Mouse (Mus musculus): ENCODE data around the gene Sec14l2. TPM values are rescaled to one million over a fixed set of nuclear protein-coding genes. Genes with fewer than 3 reads are reported as not detected.

The Sec14l2 gene
- polyA plus RNA-seq (2012; rRNA removed), result 4.5 and 6.8 TPM in 2 replicates

GRCm38 (mm10) chr11:4122742-4123579 is at the start of gene Sec14l2:
Sec14l2 (minus strand) TSS chr11:4123415.

GRCm38 (mm10) chr11:4159808-4160708 is 36.8 kb upstream of the Sec14l2 start, which contains the start of the genes Ccdc157 and Sf3a1:
Ccdc157 (minus strand) TSS chr11:4160293.
Sf3a1 (plus strand) TSS chr11:4160350.

GRCm38 (mm10) chr11:4134986-4135935 is 12.0 kb upstream of the Sec14l2 start, which contains the start of gene Rnf215:
Rnf215 (plus strand) TSS chr11:4135202.

DNA sequence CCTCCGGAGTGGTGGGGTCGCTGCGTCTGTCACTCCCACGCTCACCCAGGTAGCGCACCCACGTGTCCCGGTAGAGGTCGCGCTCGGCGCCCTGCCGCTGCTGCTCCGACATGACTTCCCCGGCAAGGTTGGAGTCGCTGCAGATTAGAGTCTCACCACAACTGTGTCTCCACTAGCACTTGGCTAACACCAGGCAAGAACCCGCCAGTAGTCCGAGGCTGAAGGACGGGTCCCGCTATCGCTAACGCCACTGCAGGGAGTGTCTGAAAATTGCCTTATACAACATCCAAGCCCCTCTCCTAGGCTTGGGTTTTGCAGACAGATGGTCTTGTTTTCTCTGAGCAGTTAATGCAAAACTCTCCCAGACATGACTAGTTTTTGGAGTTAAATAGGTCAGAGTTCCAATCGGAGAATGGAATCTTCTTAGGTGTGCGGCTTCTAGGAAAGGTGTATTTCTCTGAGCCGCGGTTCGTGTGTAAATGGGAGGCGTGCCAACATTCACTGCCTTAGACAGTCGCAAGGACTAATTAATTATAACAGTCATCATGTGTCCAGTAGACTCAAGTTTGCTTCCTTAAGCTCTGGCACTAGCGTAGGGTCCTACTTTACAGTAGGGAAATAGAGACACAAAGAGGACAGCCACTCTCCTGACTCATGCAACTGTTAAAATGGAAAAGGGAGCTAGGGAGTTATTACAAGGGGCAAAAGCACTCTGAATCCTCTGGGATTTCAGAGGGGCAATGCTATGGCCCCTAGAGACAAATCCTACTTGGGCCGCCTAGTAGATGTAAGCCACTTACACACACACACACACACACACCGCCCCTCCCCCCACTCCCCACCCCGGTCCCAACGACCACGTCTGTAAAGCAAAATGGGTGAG is 27.8 kb downstream of the Sec14l2 start, which contains the start of gene Mtfp1:
Gene Mtfp1, minus strand, starts transcription at position 275 of the 883 bp plus-strand sequence.

GRCm38 (mm10) chr11:4064627-4065122 is 58.5 kb downstream of the Sec14l2 start, which contains the start of gene Sec14l3:
Sec14l3 (plus strand) TSS chr11:4064841.

Other genes starting within 250 kb of the Sec14l2 start
- gene 4921536K21Rik, start 228.3 kb downstream of the Sec14l2 start, polyA plus RNA-seq (2012; rRNA removed), result 0.70 and 0.98 TPM in 2 replicates
- gene Dusp18, start 228.2 kb downstream of the Sec14l2 start, polyA plus RNA-seq (2012; rRNA removed), result 16.0 and 17.2 TPM in 2 replicates
- gene Slc35e4, start 208.8 kb downstream of the Sec14l2 start, polyA plus RNA-seq (2012; rRNA removed), result 9.2 TPM in 2 replicates
- 19.4 and 26.9 TPM in 2 replicates for gene Tcn2, start 191.3 kb downstream of the Sec14l2 start, polyA plus RNA-seq (2012; rRNA removed)
- 61.5 and 64.1 TPM in 2 replicates for gene Pes1, start 159.4 kb downstream of the Sec14l2 start, polyA plus RNA-seq (2012; rRNA removed)
- gene 4930556J24Rik, start 146.6 kb downstream of the Sec14l2 start, polyA plus RNA-seq (2012; rRNA removed), result 0.08 TPM in 1 of 2 replicates, not detected in the other
- 2.5 and 4.3 TPM in 2 replicates for gene Gal3st1, start 139.8 kb downstream of the Sec14l2 start, polyA plus RNA-seq (2012; rRNA removed)
- gene Sec14l4, start 92.0 kb downstream of the Sec14l2 start, polyA plus RNA-seq (2012; rRNA removed), result not detected in 2 replicates
- 0.11 and 0.22 TPM in 2 replicates for gene Sec14l3, start 58.6 kb downstream of the Sec14l2 start, polyA plus RNA-seq (2012; rRNA removed)
- gene Mtfp1, start 28.0 kb downstream of the Sec14l2 start, polyA plus RNA-seq (2012; rRNA removed), result 5.5 and 5.7 TPM in 2 replicates
- gene Rnf215, start 11.8 kb upstream of the Sec14l2 start, polyA plus RNA-seq (2012; rRNA removed), result 62.6 and 66.7 TPM in 2 replicates
- gene Ccdc157, start 36.9 kb upstream of the Sec14l2 start, polyA plus RNA-seq (2012; rRNA removed), result 13.8 and 16.7 TPM in 2 replicates
- 86.8 and 88.9 TPM in 2 replicates for gene Sf3a1, start 36.9 kb upstream of the Sec14l2 start, polyA plus RNA-seq (2012; rRNA removed)
- gene Tbc1d10a, start 63.4 kb upstream of the Sec14l2 start, polyA plus RNA-seq (2012; rRNA removed), result 38.0 and 43.3 TPM in 2 replicates
- 1.4 and 3.1 TPM in 2 replicates for gene Castor1, start 94.8 kb upstream of the Sec14l2 start, polyA plus RNA-seq (2012; rRNA removed)
- gene Osm, start 113.0 kb upstream of the Sec14l2 start, polyA plus RNA-seq (2012; rRNA removed), result 0.17 and 0.36 TPM in 2 replicates
- 0.10 and 0.16 TPM in 2 replicates for gene Lif, start 134.1 kb upstream of the Sec14l2 start, polyA plus RNA-seq (2012; rRNA removed)

Measured in central nervous system, embryonic 14 days (tissue).